Mouse (Mus musculus): ENCODE data around the gene Tars. TPM values are rescaled to one million over a fixed set of nuclear protein-coding genes. Genes with fewer than 3 reads are reported as not detected.
A peak's percentile ranks its signal among the peaks of the same experiment; 100 is the strongest.

Tars gene
- polyA plus RNA-seq (2015; fragmentation: Nextera tagmentation; extraction: Ambion mirVana): 52.6 and 57.6 TPM in 2 replicates

DNA sequence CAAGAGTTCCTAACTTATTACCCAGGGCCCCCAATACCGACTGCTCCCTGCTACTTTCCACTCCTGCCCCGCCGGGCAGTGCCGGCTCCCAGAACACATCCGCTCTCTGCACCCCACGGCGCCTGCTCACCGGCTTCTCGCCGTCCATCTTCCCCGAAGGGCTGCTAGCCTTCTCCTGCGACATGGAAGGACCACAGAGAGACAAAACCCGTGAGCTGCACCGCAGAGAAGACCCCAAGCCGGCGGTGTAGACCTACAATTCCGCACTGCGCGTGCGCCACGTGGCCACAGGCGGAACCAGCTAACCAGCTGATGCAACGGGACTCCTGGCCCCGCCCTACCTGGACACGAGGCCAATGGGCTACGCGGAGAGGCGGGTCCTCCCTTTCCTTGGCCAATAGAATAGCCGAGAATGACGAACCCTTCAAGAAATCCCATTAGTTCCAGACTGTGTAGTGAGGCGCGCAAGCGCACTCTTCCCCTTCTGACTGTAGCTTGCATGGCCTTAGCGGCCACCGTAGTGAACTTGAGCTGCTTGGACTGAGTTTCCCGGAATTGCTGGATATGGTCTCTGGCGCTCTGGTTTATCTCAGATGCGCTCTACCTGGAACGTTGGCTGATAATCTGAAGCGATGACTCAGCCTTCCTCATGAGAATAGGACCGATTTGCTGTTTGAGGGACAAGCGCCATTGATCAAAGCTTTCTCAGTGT is at the start of gene Tars:
Tars (minus strand) TSS at position 310 of the 712 bp plus-strand sequence.
- Histone ChIP-seq H3K4me2 (ENCODE audit: low read length) (peak within 1 kb of the TSS; percentile 61), H3K27me3 (replicated peaks; ENCODE audit: control insufficient read depth, insufficient read depth, low read length) (no peaks in the 10 kb centered on the region), H3K4me3 (replicated peaks; ENCODE audit: low read length) (peak within 1 kb of the TSS; percentile 72), H3K4me1 (replicated peaks; ENCODE audit: control insufficient read depth, insufficient read depth, low read length) (peaks cover 17% of the 10 kb centered on the region), H3K9ac (replicated peaks; ENCODE audit: low read depth, low read length) (peak within 1 kb of the TSS; percentile 75), H3K36me3 (ENCODE audit: control insufficient read depth, insufficient read depth) (no peaks in the 10 kb centered on the region), H3K27ac (ENCODE audit: low read length) (0 out of 2 replicates have a peak within 1 kb of the TSS, but pooled peaks have one; percentile 35), H3K9me3 (ENCODE audit: control insufficient read depth, low read length) (no peaks in the 10 kb centered on the region)
- ATAC-seq: peak; percentile 100
- under 1% methylated on average over 42 of the region's 42 CpGs for WGBS

DNA sequence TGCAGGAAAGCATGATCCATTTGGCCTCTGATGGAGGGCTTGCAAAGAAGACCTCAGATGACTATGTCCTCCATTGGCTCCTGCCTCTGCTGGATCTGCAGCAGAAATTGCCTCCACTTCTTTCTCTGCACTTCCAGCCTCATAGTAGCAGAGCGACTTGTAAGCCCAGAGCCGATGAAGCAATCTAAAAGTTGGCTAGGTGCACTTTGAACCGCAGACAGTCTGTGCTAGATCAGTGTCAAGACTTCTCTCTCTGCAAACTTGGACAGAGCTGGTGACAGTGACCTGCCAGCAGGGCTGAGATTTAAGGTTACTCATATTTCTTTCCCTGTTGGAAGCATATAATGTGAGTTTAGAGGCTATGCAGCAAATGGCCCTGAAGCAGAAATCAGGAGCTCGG is 37.9 kb upstream of the Tars start:
- WGBS: 92% methylated on average over 4 of the region's 4 CpGs

DNA sequence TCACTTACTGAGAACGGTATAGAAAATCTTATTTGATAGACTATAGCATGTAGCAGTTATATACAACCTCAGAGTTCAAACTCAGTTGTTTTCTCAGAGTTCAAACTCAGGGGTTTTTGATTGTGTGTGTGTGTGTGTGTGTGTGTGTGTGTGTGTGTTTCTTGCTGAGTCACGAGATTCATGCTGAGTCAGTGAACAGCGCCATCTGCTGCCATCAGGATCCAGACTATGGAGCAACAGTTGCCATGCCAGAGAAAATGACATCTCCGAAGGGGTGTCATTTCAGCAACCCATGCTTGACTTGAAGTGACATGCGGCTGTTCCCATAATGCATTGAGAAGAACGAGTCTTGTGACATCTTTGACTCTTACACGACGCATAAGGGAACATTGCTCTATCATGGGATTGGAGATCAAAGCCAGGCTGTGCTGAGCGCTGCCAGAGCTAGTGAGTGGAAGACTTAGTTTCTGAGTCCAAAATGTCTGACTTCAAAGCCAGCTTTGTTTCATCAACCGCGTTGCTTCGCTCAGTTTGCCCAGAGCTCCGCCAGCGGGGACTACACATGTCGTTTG is 37.3 kb upstream of the Tars start:
- no peaks in the 10 kb centered on the region for H3K36me3 ChIP-seq (ENCODE audit: control insufficient read depth, insufficient read depth)
- H3K4me2 ChIP-seq (ENCODE audit: low read length): no peak overlapping the region
- no peak for ATAC-seq
- H3K27me3 ChIP-seq (replicated peaks; ENCODE audit: control insufficient read depth, insufficient read depth, low read length): no peaks in the 10 kb centered on the region
- H3K27ac ChIP-seq (ENCODE audit: low read length): no peak overlapping the region
- H3K4me3 ChIP-seq (replicated peaks; ENCODE audit: low read length): no peak overlapping the region
- no peaks in the 10 kb centered on the region for H3K4me1 ChIP-seq (replicated peaks; ENCODE audit: control insufficient read depth, insufficient read depth, low read length)
- no peak overlapping the region for H3K9ac ChIP-seq (replicated peaks; ENCODE audit: low read depth, low read length)
- 90% methylated on average over 15 of the region's 15 CpGs for WGBS
- no peaks in the 10 kb centered on the region for H3K9me3 ChIP-seq (ENCODE audit: control insufficient read depth, low read length)

More for the DNA sequence above, 37.9 kb upstream of the Tars start:
- no peak for ATAC-seq
- Histone ChIP-seq H3K27me3 (replicated peaks; ENCODE audit: control insufficient read depth, insufficient read depth, low read length) (no peaks in the 10 kb centered on the region), H3K4me3 (replicated peaks; ENCODE audit: low read length) (no peak overlapping the region), H3K9ac (replicated peaks; ENCODE audit: low read depth, low read length) (no peak overlapping the region), H3K36me3 (ENCODE audit: control insufficient read depth, insufficient read depth) (no peaks in the 10 kb centered on the region), H3K4me1 (replicated peaks; ENCODE audit: control insufficient read depth, insufficient read depth, low read length) (no peaks in the 10 kb centered on the region), H3K4me2 (ENCODE audit: low read length) (no peak overlapping the region), H3K27ac (ENCODE audit: low read length) (no peak overlapping the region), H3K9me3 (ENCODE audit: control insufficient read depth, low read length) (no peaks in the 10 kb centered on the region)

DNA sequence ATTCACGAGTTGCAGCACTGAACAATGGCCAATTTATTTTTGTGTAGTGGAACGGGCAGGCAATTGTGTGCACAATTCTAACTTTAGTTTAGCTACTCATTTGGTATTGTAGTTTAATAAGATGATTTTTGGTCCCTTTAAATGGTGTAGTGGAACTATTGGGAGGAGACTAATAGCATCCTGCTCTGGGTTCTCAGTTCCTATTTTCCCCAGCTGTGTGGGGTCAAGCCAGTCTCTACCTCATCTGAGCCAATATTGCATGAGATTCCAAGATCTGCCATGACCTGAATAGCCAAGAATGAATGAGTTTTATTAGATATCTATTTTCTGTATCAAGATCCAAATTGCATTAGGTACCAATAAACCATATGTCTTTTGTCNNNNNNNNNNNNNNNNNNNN is 27.4 kb upstream of the Tars start:
- Histone ChIP-seq H3K4me3 (replicated peaks; ENCODE audit: low read length) (no peak overlapping the region), H3K4me1 (replicated peaks; ENCODE audit: control insufficient read depth, insufficient read depth, low read length) (no peaks in the 10 kb centered on the region), H3K9ac (replicated peaks; ENCODE audit: low read depth, low read length) (no peak overlapping the region), H3K27me3 (replicated peaks; ENCODE audit: control insufficient read depth, insufficient read depth, low read length) (no peaks in the 10 kb centered on the region), H3K4me2 (ENCODE audit: low read length) (no peak overlapping the region), H3K9me3 (ENCODE audit: control insufficient read depth, low read length) (no peaks in the 10 kb centered on the region), H3K27ac (ENCODE audit: low read length) (no peak overlapping the region), H3K36me3 (ENCODE audit: control insufficient read depth, insufficient read depth) (no peaks in the 10 kb centered on the region)
- WGBS: 57% methylated on average over 2 of the region's 2 CpGs
- ATAC-seq: no peak

DNA sequence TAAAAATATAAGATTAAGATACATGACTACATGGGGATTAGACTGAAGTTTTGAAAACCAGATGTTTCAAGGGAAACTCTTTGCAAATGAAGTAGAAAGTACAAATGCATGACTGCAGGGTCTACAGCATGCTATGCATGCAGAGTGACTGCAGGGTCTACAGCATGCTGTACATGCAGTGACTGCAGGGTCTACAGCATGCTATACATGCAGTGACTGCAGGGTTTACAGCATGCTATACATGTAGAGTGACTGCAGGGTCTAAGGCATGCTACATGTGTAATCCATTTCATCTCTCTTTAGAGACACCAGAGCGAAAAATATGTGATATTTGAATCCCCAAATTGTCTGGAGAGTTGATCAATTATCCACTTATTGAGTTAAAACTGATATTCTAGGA is 14.0 kb upstream of the Tars start:
- H3K9me3 ChIP-seq (ENCODE audit: control insufficient read depth, low read length): no peaks in the 10 kb centered on the region
- no peaks in the 10 kb centered on the region for H3K27me3 ChIP-seq (replicated peaks; ENCODE audit: control insufficient read depth, insufficient read depth, low read length)
- ATAC-seq: no peak
- H3K9ac ChIP-seq (replicated peaks; ENCODE audit: low read depth, low read length): no peak overlapping the region
- 82% methylated on average over 1 of the region's 1 CpGs for WGBS
- H3K27ac ChIP-seq (ENCODE audit: low read length): no peak overlapping the region
- H3K36me3 ChIP-seq (ENCODE audit: control insufficient read depth, insufficient read depth): no peaks in the 10 kb centered on the region
- no peaks in the 10 kb centered on the region for H3K4me1 ChIP-seq (replicated peaks; ENCODE audit: control insufficient read depth, insufficient read depth, low read length)
- H3K4me3 ChIP-seq (replicated peaks; ENCODE audit: low read length): no peak overlapping the region
- H3K4me2 ChIP-seq (ENCODE audit: low read length): no peak overlapping the region

DNA sequence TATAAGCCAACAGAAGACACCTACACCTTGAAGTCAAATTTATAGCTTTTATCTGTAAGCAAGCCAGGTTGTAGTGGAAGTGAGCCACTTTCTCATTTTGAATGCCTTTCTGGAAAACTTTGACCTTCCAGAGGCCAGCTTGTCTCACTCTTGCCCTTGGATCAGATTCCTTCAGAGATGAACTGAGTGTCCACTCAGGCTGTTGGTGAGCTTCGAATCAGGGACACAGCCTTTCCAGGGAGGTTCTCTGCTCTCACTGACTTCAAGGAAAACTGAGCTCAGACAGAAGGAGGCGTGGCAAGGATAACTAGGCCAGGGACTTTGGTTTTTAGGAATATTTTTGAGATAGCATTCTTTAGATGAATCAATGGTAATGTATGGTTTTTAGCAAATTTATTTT is 13.1 kb upstream of the Tars start:
- H3K4me1 ChIP-seq (replicated peaks; ENCODE audit: control insufficient read depth, insufficient read depth, low read length): no peaks in the 10 kb centered on the region
- H3K4me2 ChIP-seq (ENCODE audit: low read length): no peak overlapping the region
- no peaks in the 10 kb centered on the region for H3K9me3 ChIP-seq (ENCODE audit: control insufficient read depth, low read length)
- H3K36me3 ChIP-seq (ENCODE audit: control insufficient read depth, insufficient read depth): no peaks in the 10 kb centered on the region
- H3K4me3 ChIP-seq (replicated peaks; ENCODE audit: low read length): no peak overlapping the region
- no peak for ATAC-seq
- no peak overlapping the region for H3K27ac ChIP-seq (ENCODE audit: low read length)
- 80% methylated on average over 2 of the region's 2 CpGs for WGBS
- H3K27me3 ChIP-seq (replicated peaks; ENCODE audit: control insufficient read depth, insufficient read depth, low read length): no peaks in the 10 kb centered on the region
- no peak overlapping the region for H3K9ac ChIP-seq (replicated peaks; ENCODE audit: low read depth, low read length)

DNA sequence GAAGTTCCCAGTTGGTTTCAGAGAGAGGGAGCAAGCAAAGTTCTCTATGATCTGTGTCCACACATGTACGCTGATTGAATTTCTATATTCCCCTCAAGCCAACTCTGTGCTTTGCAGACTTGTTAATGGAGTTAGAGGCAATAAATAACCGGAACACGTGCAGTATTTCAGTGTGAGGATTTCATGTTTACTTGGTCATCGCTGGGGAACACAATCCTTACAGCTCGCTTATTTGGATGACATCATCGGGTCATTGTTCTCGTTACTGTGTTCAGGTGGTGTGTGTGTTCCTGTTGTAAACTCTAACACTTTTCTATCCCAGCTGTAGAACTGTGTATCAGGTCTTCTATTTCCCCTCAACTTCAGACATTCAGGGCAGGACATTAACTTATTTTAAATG is 12.4 kb upstream of the Tars start:
- no peaks in the 10 kb centered on the region for H3K27me3 ChIP-seq (replicated peaks; ENCODE audit: control insufficient read depth, insufficient read depth, low read length)
- no peak for ATAC-seq
- H3K4me2 ChIP-seq (ENCODE audit: low read length): no peak overlapping the region
- no peak overlapping the region for H3K27ac ChIP-seq (ENCODE audit: low read length)
- H3K9me3 ChIP-seq (ENCODE audit: control insufficient read depth, low read length): no peaks in the 10 kb centered on the region
- WGBS: 70% methylated on average over 7 of the region's 7 CpGs
- H3K4me1 ChIP-seq (replicated peaks; ENCODE audit: control insufficient read depth, insufficient read depth, low read length): no peaks in the 10 kb centered on the region
- H3K36me3 ChIP-seq (ENCODE audit: control insufficient read depth, insufficient read depth): no peaks in the 10 kb centered on the region
- H3K9ac ChIP-seq (replicated peaks; ENCODE audit: low read depth, low read length): no peak overlapping the region
- H3K4me3 ChIP-seq (replicated peaks; ENCODE audit: low read length): no peak overlapping the region

DNA sequence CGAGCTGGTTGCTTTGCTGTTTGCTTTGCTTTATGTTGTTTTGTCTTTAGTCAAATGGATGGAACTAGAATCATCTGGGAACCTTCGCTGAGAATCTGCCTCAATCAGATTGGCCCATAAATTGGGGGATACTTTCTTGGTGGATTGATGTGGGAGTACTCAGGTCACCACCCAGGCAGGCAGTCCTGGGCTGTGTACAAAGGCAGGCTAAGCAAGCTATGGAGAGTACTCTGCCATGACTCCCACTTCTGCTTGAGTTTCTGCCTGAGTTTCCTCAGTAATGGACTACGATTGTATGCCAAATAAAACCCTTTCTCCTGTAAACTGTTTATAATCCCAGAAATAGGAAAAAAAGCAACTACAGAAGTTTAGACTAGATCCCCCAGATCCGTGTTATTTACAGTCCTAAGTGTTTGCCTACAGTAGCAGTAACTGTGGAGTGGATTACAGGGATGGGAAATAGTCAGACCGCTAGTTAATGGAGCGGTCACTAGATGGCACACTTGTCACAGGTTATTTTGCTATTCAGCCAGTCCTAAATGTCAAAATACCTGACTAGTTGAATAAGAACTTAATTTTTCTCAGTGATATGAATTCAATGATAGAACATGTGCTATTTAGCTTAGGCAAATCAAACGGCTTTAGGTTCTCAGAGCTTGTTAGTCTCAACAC is 8.8 kb upstream of the Tars start:
- H3K27ac ChIP-seq (ENCODE audit: low read length): no peak overlapping the region
- no peak overlapping the region for H3K4me3 ChIP-seq (replicated peaks; ENCODE audit: low read length)
- ATAC-seq: peak; percentile 69
- H3K36me3 ChIP-seq (ENCODE audit: control insufficient read depth, insufficient read depth): no peaks in the 10 kb centered on the region
- no peak overlapping the region for H3K4me2 ChIP-seq (ENCODE audit: low read length)
- no peaks in the 10 kb centered on the region for H3K4me1 ChIP-seq (replicated peaks; ENCODE audit: control insufficient read depth, insufficient read depth, low read length)
- no peak overlapping the region for H3K9ac ChIP-seq (replicated peaks; ENCODE audit: low read depth, low read length)
- no peaks in the 10 kb centered on the region for H3K27me3 ChIP-seq (replicated peaks; ENCODE audit: control insufficient read depth, insufficient read depth, low read length)
- H3K9me3 ChIP-seq (ENCODE audit: control insufficient read depth, low read length): no peaks in the 10 kb centered on the region
- WGBS: 42% methylated on average over 7 of the region's 7 CpGs

DNA sequence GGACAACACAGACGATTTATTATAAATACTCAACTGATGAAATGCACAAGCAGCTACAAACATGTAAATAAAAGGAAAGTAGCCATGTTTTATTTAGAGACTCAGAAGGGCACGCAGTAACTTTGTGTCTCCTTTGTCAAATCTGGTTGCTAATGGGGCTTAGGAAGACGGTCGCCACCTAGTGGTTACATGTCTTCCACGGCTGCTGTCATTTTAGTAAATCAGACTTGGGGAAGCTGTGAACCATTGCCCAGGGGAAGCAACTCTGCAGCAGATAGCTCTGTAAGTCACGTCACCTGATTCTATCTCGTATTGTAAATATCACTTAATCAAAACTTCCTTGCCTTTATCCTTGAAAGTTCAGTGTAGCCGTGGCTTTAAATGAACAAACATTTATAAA is 7.9 kb upstream of the Tars start:
- Histone ChIP-seq H3K27me3 (replicated peaks; ENCODE audit: control insufficient read depth, insufficient read depth, low read length) (no peaks in the 10 kb centered on the region), H3K27ac (ENCODE audit: low read length) (no peak overlapping the region), H3K9me3 (ENCODE audit: control insufficient read depth, low read length) (no peaks in the 10 kb centered on the region), H3K9ac (replicated peaks; ENCODE audit: low read depth, low read length) (no peak overlapping the region), H3K36me3 (ENCODE audit: control insufficient read depth, insufficient read depth) (no peaks in the 10 kb centered on the region), H3K4me1 (replicated peaks; ENCODE audit: control insufficient read depth, insufficient read depth, low read length) (no peaks in the 10 kb centered on the region), H3K4me3 (replicated peaks; ENCODE audit: low read length) (no peak overlapping the region), H3K4me2 (ENCODE audit: low read length) (no peak overlapping the region)
- peak; percentile 57; the same call in 1 of the 2 replicates for ATAC-seq
- WGBS: 15% methylated on average over 8 of the region's 8 CpGs

All from forebrain, embryonic 16.5 days (tissue).